Mouse (Mus musculus): ENCODE results near the gene Acsl4. TPM values are rescaled to one million over a fixed set of nuclear protein-coding genes. Genes with fewer than 3 reads are reported as not detected.

Acsl4 gene
- 43.1 TPM for polyA plus RNA-seq (2014; fragmentation: Illumina TruSeq; extraction: RNeasy Lipid Tissue Mini Kit (QIAGEN cat#74804); ENCODE audit: low read depth, low replicate concordance)

GRCm38 (mm10) chrX:142390247-142390908 lies at the start of gene Acsl4:
Gene Acsl4 (minus strand): TSS chrX:142390535.

GRCm38 (mm10) chrX:142305869-142306581 lies 84.3 kb downstream of the Acsl4 start, which contains the start of gene Kcne1l:
Gene Kcne1l (minus strand): TSS chrX:142306294.

Other genes with a start within 250 kb of the Acsl4 start
- gene Gucy2f, start 193.6 kb downstream of the Acsl4 start, polyA plus RNA-seq (2014; fragmentation: Illumina TruSeq; extraction: RNeasy Lipid Tissue Mini Kit (QIAGEN cat#74804); ENCODE audit: low read depth, low replicate concordance), result not detected
- gene Nxt2, start 163.8 kb downstream of the Acsl4 start, polyA plus RNA-seq (2014; fragmentation: Illumina TruSeq; extraction: RNeasy Lipid Tissue Mini Kit (QIAGEN cat#74804); ENCODE audit: low read depth, low replicate concordance), result 89.6 TPM
- not detected for gene Kcne1l, start 84.2 kb downstream of the Acsl4 start, polyA plus RNA-seq (2014; fragmentation: Illumina TruSeq; extraction: RNeasy Lipid Tissue Mini Kit (QIAGEN cat#74804); ENCODE audit: low read depth, low replicate concordance)

Data from sigmoid colon, adult 10 weeks (tissue).